Mouse (Mus musculus) kidney, adult 9 months (tissue): Measurements from ENCODE around the gene 2010111I01Rik.
A peak's percentile ranks its signal among the peaks of the same experiment; 100 is the strongest.
"Not testable (repeated sequence)": the region's sequence is repeated elsewhere in the genome, so short reads cannot be mapped to it uniquely, and the experiment has no call there.

Source experiments
- DNase-seq: peaks from one replicate; pipeline ENCODE4 v3.0.0; 2022

The 2010111I01Rik gene

DNA sequence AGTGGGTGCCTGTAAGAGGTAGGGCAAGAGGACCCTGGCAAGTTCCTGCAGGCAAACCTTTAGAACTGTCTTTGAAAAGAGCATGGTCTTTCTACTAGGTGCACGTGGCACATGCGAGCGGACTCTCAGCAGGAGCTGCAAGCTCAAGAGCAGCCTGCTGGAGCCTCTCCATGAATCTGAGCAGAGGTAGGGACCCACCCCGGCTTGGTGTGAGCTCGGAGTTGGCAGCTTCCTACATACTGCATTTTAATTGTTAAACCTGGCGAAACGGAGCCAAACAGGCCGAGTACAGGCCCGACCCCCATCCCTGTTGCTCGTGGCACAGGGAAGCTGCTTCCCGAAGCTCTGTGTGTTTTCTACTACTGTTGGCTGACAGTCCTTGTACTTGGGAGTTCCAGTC is 331.6 kb downstream of the 2010111I01Rik start:
- DNase-seq: peak; percentile 69

- DNase-seq: no peak
These were observed 332.3 kb downstream of the 2010111I01Rik start for GRCm38 (mm10) chr13:63297003-63297402.

DNA sequence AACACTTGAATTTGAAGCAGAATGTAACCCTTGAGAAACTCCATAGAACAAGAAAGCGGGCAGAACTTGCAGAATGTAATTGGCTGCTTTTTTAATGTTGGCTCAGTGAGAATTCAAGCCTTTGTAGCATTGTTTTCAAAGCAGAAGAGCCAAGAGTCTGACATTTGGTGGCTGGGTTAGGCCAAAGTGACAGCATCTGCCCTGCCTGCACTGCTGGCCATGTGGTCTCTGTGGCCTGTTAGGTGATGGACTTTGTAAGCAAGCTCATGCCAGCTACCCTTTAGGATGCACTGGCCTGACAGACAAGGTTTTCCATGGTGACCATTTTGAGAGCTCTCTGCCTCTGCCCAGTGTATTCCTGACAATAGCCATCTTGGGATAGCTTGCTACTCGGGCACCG is 333.2 kb downstream of the 2010111I01Rik start:
- no peak for DNase-seq

- no peak for DNase-seq
These were observed 334.2 kb downstream of the 2010111I01Rik start for GRCm38 (mm10) chr13:63298931-63299330.

GRCm38 (mm10) chr13:63300929-63301328 is 336.2 kb downstream of the 2010111I01Rik start:
- DNase-seq: no peak

DNA sequence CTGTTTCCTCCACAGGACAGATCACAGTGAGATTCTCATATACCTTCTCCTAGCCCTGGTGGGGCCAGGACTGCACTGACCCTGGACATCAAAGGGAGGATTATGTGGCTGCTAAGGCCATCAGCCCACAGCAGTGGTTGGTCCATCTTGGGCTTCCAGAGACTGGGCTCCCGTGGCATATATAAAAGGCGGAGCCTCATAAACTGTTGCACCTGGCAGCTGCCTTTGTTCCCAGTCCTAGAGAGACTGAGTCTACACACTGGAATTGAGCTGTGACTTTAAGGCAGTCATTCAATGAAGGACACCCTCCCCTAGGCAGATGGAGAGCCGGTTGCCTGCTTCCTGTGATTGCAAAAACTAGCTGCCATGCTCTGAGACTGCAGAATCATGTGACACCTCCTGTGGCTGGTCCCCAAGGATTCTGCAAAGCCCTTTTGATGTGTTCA is 337.1 kb downstream of the 2010111I01Rik start:
- DNase-seq: no peak

DNA sequence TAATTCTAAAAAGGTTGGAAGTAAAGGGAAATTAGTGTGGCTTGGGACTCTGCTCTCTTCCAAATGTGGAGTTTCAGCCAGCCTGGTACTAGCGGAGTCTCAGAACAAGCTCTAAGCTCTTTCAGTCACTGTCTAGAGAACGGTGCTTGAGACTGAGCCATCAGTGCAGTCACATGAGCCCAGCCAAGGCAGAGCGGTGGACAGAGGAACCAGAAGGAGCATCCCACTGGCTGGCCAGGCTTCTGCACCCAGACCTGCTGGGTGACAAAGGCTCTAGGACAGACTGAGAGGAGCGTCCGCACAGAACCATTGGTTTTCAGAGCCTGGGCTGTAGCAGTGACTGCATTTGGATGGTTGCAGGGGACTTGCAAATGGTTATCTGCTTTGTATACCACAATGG is 337.7 kb downstream of the 2010111I01Rik start:
- DNase-seq: no peak

GRCm38 (mm10) chr13:63304124-63304792 is 339.6 kb downstream of the 2010111I01Rik start:
- peak; percentile 71 for DNase-seq

- DNase-seq: no peak
These were observed 340.1 kb downstream of the 2010111I01Rik start for GRCm38 (mm10) chr13:63304799-63305159.

DNA sequence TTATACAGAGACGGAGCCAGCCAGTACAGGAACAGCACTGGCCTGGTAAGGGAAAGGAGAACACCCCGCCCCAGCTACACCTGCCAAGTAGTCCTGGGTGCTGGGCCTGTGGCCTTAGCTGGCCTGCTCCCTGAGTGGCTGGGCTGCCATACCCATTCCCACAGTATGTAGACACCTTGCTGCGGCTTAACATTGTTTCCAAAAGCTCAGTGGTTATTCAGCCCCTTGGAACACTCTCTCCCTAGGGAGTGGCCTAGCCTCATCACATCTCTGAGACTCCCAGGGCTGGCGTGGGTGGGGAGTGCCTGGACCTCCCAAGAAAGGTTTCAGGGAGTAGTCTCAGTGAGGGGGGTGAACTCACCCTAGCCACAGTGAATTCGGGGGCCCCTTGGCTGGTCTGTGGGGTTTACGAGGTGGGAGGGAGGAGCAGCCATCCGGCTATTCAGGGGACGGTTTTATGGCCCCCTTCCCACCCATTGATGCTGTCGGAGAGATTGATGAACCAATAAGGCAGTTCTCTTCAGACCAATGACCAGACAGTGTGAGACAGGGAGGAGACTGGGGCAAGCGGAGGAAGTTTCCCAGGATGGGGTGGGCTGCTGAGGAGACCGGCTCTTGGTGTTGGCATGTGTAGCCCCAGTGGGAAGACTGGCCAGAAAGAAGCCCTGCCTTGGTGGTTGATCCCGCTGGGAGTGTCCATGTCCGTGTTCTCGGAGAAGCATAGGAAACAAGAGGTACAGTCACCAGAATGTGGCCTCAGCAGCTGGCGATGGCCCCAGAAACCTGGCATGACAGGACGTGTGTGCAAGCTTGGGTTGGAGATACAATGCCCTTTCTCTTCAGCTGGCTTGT is 340.7 kb downstream of the 2010111I01Rik start:
- DNase-seq: no peak

DNA sequence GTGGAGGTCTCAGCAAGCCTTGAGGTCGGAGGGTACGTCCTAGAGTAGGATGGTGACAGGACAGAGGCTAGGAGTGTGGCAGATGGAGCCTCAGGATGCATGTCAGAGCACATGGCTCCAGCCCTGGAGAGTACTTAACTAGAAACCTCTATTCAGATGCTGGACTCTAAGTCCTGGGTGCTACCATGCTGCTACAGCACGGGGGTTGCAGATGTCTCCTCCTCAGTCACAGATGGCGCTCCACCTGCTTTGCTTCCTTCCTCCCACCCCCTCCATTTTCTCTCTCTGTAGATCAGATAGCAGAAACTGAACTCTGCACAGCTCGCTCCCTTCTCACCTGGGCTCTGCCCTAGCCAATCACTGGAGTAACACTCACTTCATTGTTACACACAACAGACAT is 342.1 kb downstream of the 2010111I01Rik start:
- DNase-seq: no peak

DNA sequence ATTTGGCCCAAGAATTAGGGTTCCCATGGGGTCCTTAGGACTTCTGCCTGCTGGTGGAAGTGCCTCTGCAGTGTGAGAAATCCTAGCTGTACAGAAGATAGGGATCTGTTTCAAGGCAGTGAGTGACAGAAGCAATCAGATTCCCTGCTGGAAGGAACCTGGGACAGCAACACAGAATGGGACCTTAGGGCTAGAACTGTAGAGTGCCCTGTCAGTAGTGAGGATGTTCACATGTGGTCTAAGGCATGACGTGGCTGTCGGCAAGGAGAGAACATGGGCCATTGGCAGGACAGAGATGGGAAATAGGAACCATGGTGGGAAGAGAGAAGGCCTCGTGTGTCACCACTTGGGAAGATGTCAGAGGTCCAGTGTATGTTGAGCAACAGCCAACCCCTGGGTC is 344.9 kb downstream of the 2010111I01Rik start:
- no peak for DNase-seq

DNA sequence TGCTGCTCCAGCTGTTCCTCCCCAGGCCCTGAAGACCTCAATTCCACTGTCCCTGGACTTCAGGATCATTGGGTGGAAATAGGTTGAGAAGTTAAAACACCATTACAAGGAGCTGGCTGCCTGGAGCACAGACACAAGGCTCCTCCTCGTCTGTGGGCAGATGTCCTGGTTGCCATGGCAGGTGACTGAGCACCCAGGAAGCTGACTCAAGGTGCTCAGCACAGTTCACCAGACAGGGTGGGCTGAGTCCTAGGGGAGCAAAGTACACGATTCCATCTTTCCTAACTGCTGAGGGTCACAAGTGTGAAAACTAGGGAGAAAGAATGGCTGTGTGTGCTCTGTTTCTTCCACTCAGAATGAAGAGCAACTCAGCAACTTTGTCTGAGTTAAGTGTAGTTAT is 346.5 kb downstream of the 2010111I01Rik start:
- no peak for DNase-seq

DNA sequence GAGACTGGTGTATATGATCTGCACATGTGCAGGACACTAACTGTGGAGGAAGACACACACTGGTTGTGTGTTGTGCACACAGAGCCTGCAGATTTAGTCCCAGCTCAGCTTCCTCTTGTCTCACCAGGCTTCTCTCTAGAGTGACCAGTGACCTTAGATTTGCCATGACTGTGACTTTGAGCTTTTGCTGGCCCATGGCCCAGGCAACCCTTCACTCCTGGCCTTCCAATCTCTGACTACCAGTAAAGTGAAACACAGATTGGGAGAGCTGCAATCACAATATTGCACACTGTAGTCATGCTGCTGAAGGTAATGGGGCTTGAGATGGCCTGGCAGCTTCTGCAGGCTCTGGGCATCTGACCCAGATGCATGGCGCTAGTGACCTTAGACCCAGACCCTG is 348.6 kb downstream of the 2010111I01Rik start:
- DNase-seq: peak; percentile 69

DNA sequence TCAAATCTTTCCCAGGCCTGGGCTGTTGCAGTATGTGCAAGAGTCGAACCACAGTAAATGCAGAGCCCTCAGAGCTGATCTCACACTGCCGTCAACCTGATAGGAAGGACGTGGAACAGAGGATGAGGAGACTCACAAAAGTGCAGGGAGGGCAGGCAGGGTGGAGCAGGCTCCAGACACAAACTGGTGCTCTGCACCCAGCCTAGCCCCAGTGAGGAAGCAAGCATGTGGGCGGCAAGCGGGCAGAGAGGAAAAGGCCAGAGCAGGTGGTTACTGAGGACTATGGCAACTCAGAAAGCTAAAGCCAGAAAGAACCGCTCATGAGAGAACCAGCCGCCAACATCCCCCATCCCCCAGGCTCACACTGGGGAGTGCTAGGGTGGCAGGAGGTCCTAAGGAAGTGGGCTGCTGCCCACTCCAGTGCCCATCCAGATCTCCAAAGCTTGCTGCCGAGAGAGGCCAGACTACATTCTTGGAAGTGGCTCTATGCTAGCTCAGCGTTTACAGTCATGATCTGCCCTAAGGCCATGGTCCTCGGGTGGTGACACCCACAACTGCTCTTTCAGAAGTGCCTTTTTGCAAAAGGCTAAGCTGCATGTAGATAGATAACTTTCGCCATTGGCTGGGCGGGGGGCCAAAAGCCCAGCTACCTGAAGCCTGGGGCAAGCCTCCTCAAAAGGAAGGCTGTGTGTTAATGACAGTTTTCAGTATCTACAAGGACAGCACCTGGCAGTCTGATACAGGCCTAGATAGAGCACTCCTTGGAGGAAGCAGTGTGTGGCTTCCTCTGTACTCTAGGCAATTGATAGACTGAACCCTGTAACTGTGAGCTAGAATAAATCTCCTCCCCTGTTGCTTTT is 349.3 kb downstream of the 2010111I01Rik start:
- no peak for DNase-seq

DNA sequence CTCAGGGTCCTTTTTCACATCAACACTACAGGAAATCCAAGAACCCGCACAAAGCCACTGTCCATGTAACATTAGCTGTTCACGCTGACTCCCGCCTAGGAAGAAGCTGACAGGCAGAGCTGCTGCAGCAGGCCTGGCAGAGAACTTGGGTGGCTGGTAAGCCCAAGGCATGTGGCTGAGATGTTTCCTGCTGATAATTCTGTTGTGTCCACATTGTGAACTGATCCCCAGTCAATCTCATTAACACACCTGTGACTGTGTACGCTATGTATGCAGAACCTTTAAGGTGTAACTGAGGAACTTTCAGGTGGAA is 349.9 kb downstream of the 2010111I01Rik start:
- DNase-seq: no peak

DNA sequence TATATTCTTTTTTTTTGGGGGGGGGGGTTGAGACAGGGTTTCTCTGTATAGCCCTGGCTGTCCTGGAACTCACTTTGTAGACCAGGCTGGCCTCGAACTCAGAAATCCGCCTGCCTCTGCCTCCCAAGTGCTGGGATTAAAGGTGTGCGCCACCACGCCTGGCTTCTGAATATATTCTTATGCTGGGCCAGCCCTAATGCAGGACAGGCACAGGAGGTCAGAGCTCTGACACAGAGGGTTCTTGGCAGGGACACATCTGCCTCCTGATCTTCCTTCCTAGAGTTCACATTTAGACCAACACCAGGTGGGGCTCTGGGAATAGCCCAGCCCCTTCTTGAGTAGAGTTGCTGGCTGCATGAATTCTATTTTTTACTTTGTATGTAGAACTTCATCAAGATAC is 350.4 kb downstream of the 2010111I01Rik start:
- DNase-seq: not testable (repeated sequence)

- peak; percentile 66 for DNase-seq
These were observed 351.1 kb downstream of the 2010111I01Rik start for GRCm38 (mm10) chr13:63315777-63316176.

DNA sequence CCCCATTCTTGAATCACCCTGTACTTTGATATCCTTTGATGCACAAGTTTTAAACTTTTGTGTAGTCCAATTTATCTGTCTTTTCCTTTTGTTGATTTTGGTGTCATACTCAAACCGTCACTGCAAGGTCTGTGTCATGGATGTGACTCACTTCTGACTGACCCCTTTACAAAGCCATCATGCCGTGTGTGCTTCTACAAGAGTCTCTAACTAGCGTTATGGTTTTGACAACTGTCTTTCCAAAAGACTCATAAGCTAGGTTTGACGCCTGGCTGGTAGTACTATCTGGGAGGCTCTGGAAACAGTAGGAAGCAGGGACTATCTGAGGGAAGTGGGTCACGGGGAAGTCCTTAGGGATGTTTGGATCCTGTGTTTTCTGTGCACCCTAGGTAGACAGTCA is 351.7 kb downstream of the 2010111I01Rik start:
- DNase-seq: no peak

DNA sequence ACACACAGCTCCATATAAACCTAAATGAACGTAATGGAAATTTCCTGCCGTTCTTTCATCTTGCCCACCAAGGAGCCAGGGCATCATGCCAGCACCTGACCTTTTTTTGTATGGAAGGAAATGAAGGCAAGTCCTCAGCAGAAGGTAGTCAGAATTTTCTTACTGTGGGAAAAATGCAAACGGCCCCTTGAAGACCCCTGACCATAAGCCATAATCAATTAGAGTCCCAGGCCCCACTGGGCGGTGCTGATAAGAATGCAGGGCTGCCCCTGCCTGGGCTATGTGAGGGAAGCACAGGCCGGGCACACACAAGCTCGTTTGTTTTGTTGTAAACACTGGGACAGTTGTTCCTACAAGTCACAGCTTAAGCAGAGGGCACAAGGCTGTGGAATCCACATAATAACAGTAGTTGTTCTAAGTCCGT is 353.0 kb downstream of the 2010111I01Rik start:
- DNase-seq: no peak

DNA sequence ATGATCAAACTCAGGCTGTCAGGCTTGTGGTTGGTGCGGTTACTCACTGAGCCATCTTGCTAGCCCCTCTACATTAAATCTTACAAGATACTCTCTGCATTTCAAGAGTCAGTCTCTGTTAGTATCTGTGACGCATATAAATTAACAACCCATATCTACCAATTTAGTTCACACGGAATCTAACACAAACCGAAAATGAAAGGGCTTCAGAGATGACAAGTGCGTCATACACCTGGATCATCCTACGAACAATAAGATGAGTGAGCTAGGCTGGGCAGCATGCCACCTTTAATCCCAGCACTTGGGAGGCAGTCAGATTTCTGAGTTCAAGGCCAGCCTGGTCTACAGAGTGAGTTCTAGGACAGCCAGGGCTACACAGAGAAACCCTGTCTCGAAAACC is 355.1 kb downstream of the 2010111I01Rik start:
- DNase-seq: no peak

DNA sequence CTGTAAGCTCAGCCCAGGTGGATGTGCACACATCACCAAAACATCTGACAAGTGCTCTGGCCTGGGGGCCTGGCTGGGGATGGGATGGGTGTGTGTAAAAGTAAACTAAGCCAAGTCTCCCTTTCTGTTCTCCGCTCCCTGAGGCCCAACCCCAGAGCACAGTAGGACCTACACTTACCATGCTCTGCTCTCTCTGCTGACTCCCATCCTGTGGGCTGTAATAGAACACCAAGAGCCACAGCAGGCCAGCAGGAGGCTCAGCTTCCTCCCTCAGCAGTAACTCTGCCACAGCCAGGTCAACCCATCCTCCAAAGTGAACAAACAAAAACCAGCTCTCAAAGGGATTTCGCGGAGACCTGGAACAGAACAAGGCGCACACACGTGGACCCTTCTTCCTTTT is 357.0 kb downstream of the 2010111I01Rik start:
- DNase-seq: no peak

- DNase-seq: no peak
These were observed 358.1 kb downstream of the 2010111I01Rik start for GRCm38 (mm10) chr13:63322756-63323155.
